Mouse (Mus musculus) intestine, embryonic 14.5 days (tissue): ENCODE results near the gene Trpm4. TPM values are rescaled to one million over a fixed set of nuclear protein-coding genes. Genes with fewer than 3 reads are reported as not detected.

Experiments
- ATAC-seq: fragments of 200-750 bp; cut with Nextera tagmentation; replicated peaks from 2 replicates; pipeline ENCODE4 v1.8.0; 2017; ENCODE audit warnings: low read depth, moderate number of reproducible peaks, moderate TSS enrichment, moderate library complexity; ENCODE audit not compliant: low FRiP score, low TSS enrichment
- DNase-seq: peaks from one replicate; pipeline ENCODE4 v3.0.0-alpha.2; 2018; ENCODE audit warnings: low spot score
- H3K27ac ChIP-seq: fragments of 300-500 bp; sonication (generic); 2 replicates; pipeline ENCODE4 v1.5.1; 2014; ENCODE audit warnings: low read depth, mild to moderate bottlenecking, control low read depth
- H3K27me3 ChIP-seq: fragments of 300-500 bp; sonication (generic); replicated peaks from 2 replicates; pipeline ENCODE4 v1.6.1; 2014; ENCODE audit warnings: low read length, control low read depth; ENCODE audit not compliant: control insufficient read depth, insufficient read depth
- H3K36me3 ChIP-seq: fragments of 300-500 bp; sonication (generic); 2 replicates; pipeline ENCODE4 v1.6.1; 2014; ENCODE audit warnings: low read length, control low read depth; ENCODE audit not compliant: control insufficient read depth, insufficient read depth
- H3K4me1 ChIP-seq: fragments of 300-500 bp; sonication (generic); replicated peaks from 2 replicates; pipeline ENCODE4 v1.6.1; 2014; ENCODE audit warnings: low read length, control low read depth, mixed read lengths; ENCODE audit not compliant: control insufficient read depth, insufficient read depth
- H3K4me2 ChIP-seq: fragments of 300-500 bp; sonication (generic); 2 replicates; pipeline ENCODE4 v1.6.1; 2014; ENCODE audit warnings: low read length
- H3K4me3 ChIP-seq: fragments of 300-500 bp; sonication (generic); 2 replicates; pipeline ENCODE4 v1.5.1; 2014; ENCODE audit warnings: low read depth, low read length, control low read depth, mixed read lengths
- H3K9ac ChIP-seq: fragments of 300-500 bp; sonication (generic); 2 replicates; pipeline ENCODE4 v1.6.1; 2014; ENCODE audit warnings: mild to moderate bottlenecking, low read length
- H3K9me3 ChIP-seq: fragments of 300-500 bp; sonication (generic); 2 replicates; pipeline ENCODE4 v1.6.1; 2016; ENCODE audit warnings: low read length, control low read depth; ENCODE audit not compliant: control insufficient read depth
- WGBS: fragments of 180-500 bp; shearing (Covaris S2); extraction: QIAGEN DNeasy Blood & Tissue Kit; methylation state at CpG from one replicate; pipeline ENCODE4 v1.1.7; 2014; 5-methylcytosine and 5-hydroxymethylcytosine counted together
- polyA plus RNA-seq: library from polyadenylated mRNA; unstranded; fragments of >200 nt; fragmentation: Nextera tagmentation; extraction: Ambion mirVana; gene quantifications from 2 replicates; pipeline ENCODE4 v1.2.1, GENCODE M21; 2014

Gene Trpm4
- polyA plus RNA-seq, 1 experiment from 2014 or later = 21.3 TPM

GRCm38 (mm10) chr7:45367020-45367880, 33.7 kb upstream of the Trpm4 start:
- Histone ChIP-seq H3K27ac (peak overlapping the region; percentile 47; the same call in 1 of the 2 replicates), H3K9me3 (no peaks in the 10 kb centered on the region), H3K4me1 (peaks cover 20% of the 10 kb centered on the region; the same call in 1 of the 2 replicates), H3K9ac (peak overlapping the region; percentile 56), H3K4me3 (peak overlapping the region; percentile 52), H3K4me2 (peak overlapping the region; percentile 99), H3K36me3 (peaks cover 4% of the 10 kb centered on the region; the same call in 1 of the 2 replicates), H3K27me3 (peaks cover 49% of the 10 kb centered on the region)
- under 1% methylated on average over 69 of the region's 70 CpGs for WGBS
- ATAC-seq (peak; percentile 76), DNase-seq (peak; percentile 99)

GRCm38 (mm10) chr7:45366652-45367019, 33.1 kb upstream of the Trpm4 start, which contains the start of gene Ppfia3:
Gene Ppfia3 (minus strand): TSS chr7:45367019.
- no peaks in the 10 kb centered on the region for H3K36me3 ChIP-seq
- H3K27me3 ChIP-seq = peaks cover 55% of the 10 kb centered on the region

GRCm38 (mm10) chr7:45365742-45366651, 32.4 kb upstream of the Trpm4 start:
- Histone ChIP-seq H3K9me3 (no peaks in the 10 kb centered on the region), H3K27me3 (peaks cover 60% of the 10 kb centered on the region), H3K4me2 (peak overlapping the region; percentile 99), H3K27ac (no peak overlapping the region), H3K4me1 (peaks cover 23% of the 10 kb centered on the region), H3K36me3 (no peaks in the 10 kb centered on the region), H3K9ac (peak overlapping the region; percentile 56), H3K4me3 (peak overlapping the region; percentile 52)
- ATAC-seq (no peak), DNase-seq (peak; percentile 85)
- 4% methylated on average over 31 of the region's 35 CpGs for WGBS

More at GRCm38 (mm10) chr7:45366652-45367019, 33.1 kb upstream of the Trpm4 start, which contains the start of gene Ppfia3:
- H3K4me1 ChIP-seq = peaks cover 24% of the 10 kb centered on the region
- peak within 1 kb of the TSS; percentile 99 for H3K4me2 ChIP-seq
- H3K9ac ChIP-seq = peak within 1 kb of the TSS; percentile 56
- no peaks in the 10 kb centered on the region for H3K9me3 ChIP-seq
- ATAC-seq (peak; percentile 17), DNase-seq (peak; percentile 78)
- 0% methylated on average over 18 of the region's 26 CpGs for WGBS
- H3K27ac ChIP-seq = peak within 1 kb of the TSS; percentile 47; the same call in 1 of the 2 replicates
- peak within 1 kb of the TSS; percentile 52 for H3K4me3 ChIP-seq

- no peak for DNase-seq
- WGBS = 71% methylated on average over 2 of the region's 2 CpGs
- no peak overlapping the region for H3K9ac ChIP-seq
- no peak overlapping the region for H3K27ac ChIP-seq
- H3K4me3 ChIP-seq = no peak overlapping the region
- no peak overlapping the region for H3K4me2 ChIP-seq
- H3K4me1 ChIP-seq = peaks cover 19% of the 10 kb centered on the region
- ATAC-seq = no peak
- H3K9me3 ChIP-seq = no peaks in the 10 kb centered on the region
- no peaks in the 10 kb centered on the region for H3K36me3 ChIP-seq
- peaks cover 62% of the 10 kb centered on the region for H3K27me3 ChIP-seq
Measured at GRCm38 (mm10) chr7:45363983-45364382, 30.4 kb upstream of the Trpm4 start.

DNA sequence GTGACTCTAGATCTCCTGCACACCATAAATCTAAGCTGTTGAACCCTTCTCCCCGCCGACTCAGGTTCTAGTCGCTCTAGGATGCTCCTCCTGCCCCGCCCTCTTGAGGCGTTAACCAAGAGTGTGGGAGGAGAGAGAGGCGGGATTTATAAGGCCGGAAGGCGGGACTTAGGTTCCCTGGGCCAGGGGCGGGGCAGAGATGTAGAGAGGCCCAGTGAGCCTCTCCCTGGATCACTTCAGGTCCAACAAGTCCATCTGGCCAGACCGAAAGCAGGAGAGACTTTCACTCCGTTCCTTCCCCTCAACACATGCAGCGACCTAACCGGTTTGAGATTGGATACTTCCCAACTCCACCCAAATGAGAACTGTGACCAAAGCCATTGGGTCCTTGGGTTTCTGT, 29.2 kb upstream of the Trpm4 start:
- H3K27me3 ChIP-seq = peaks cover 55% of the 10 kb centered on the region
- 5% methylated on average over 13 of the region's 13 CpGs for WGBS

DNA sequence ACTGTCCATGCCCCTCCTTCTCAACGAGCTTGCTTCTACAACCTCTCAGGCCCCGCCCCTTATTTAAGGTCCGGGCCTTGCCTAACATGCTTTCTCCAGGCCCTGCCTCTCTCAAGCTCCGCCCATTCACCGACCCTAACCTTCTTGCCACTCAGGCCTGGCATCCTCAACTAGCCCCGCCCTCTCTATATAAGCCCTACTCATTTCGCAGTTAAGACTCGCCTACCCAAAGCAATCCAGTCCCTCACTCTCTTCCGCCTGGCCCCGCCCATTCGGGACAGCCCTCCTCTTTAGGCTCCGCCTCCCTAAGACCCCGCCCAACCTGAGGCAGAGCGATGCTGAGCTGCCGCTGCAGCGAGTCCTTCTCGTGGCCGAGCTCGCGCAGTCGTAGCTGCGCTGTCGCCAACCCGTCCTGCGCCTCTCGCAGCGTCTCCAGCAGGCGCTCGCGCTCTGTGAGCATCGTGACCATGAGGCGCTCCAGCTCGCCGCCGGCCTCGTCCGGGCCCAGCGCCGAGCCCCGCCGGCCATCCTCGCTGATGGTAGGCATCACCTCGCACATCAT, 27.7 kb upstream of the Trpm4 start:
- peak overlapping the region; percentile 48 for H3K4me3 ChIP-seq
- under 1% methylated on average over 43 of the region's 43 CpGs for WGBS
- peaks cover 12% of the 10 kb centered on the region for H3K4me1 ChIP-seq
- ATAC-seq = peak; percentile 82
- H3K27me3 ChIP-seq = peaks cover 55% of the 10 kb centered on the region
- H3K9ac ChIP-seq = peak overlapping the region; percentile 31; the same call in 1 of the 2 replicates
- H3K4me2 ChIP-seq = peak overlapping the region; percentile 85
- no peak overlapping the region for H3K27ac ChIP-seq
- H3K9me3 ChIP-seq = no peaks in the 10 kb centered on the region
- no peaks in the 10 kb centered on the region for H3K36me3 ChIP-seq
- peak; percentile 89 for DNase-seq

More for the DNA sequence above, 29.2 kb upstream of the Trpm4 start:
- Histone ChIP-seq H3K4me2 (no peak overlapping the region), H3K9me3 (no peaks in the 10 kb centered on the region), H3K9ac (no peak overlapping the region), H3K4me1 (peaks cover 19% of the 10 kb centered on the region), H3K27ac (no peak overlapping the region), H3K36me3 (no peaks in the 10 kb centered on the region), H3K4me3 (no peak overlapping the region)
- ATAC-seq = no peak
- DNase-seq = peak; percentile 61

DNA sequence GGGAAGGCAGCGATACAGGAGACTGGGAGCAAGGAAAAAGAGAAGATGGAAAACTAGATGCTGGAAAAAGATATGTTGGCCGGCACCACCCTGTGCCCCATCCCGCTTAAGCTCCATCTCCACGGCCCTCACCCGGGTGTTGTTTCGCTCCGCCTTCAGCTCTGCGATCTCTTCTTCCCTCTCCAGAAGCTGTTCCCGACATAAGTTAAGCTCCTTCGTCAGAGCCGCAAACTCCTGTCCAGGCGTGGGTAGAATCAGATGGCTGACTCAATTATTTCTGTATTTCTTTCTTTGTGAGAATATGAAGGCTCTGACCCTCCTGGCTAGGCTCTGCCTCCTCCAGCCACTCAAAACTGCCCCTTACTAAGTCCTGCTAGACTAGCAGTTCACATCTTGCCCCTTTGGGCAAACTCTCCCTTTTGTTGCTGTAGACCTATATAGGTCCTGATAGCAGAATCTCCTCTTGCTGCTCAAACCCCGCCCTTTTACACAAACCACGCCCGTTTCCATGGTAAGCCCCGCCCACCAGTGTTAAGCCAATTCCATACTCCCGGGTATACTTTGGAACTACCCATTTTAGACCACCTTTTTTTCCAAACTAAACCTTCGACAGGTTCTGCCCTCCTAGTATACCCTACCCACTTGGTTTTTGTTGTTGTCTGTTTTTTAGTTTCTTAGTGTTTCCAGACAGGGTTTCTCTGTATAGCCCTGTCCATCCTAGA, 27.0 kb upstream of the Trpm4 start:
- H3K27ac ChIP-seq = no peak overlapping the region
- peaks cover 51% of the 10 kb centered on the region for H3K27me3 ChIP-seq
- H3K36me3 ChIP-seq = no peaks in the 10 kb centered on the region
- H3K9ac ChIP-seq = no peak overlapping the region
- WGBS = 53% methylated on average over 18 of the region's 18 CpGs
- ATAC-seq = no peak
- peaks cover 10% of the 10 kb centered on the region for H3K4me1 ChIP-seq
- peak overlapping the region; percentile 85 for H3K4me2 ChIP-seq
- no peak for DNase-seq
- H3K9me3 ChIP-seq = no peaks in the 10 kb centered on the region
- peak overlapping the region; percentile 48 for H3K4me3 ChIP-seq
